Mouse (Mus musculus) erythroblast, embryonic 14.5 days (primary cell): ENCODE results near the gene Ube3c. TPM values are rescaled to one million over a fixed set of nuclear protein-coding genes. Genes with fewer than 3 reads are reported as not detected.
"Not testable (repeated sequence)": the region's sequence is repeated elsewhere in the genome, so short reads cannot be mapped to it uniquely, and the experiment has no call there.

ENCODE experiments used
- H3K27me3 ChIP-seq: 2 replicates; pipeline ENCODE4 v1.6.1; 2012; ENCODE audit warnings: inconsistent platforms; ENCODE audit not compliant: control insufficient read depth
- H3K36me3 ChIP-seq: 2 replicates; pipeline ENCODE4 v1.6.1; 2012; ENCODE audit warnings: mild to moderate bottlenecking, inconsistent platforms; ENCODE audit not compliant: control insufficient read depth
- H3K4me1 ChIP-seq: 2 replicates; pipeline ENCODE4 v1.6.1; 2012; ENCODE audit warnings: inconsistent platforms; ENCODE audit not compliant: control insufficient read depth
- H3K4me3 ChIP-seq: replicated peaks from 2 replicates; pipeline ENCODE3; 2012; ENCODE audit warnings: moderate library complexity, mild to moderate bottlenecking, inconsistent platforms
- H3K9me3 ChIP-seq: 2 replicates; pipeline ENCODE4 v1.6.1; 2012; ENCODE audit warnings: low read length, inconsistent platforms, mixed read lengths; ENCODE audit not compliant: control insufficient read depth
- GATA1 ChIP-seq: IDR thresholded peaks from 2 replicates; pipeline ENCODE4 v1.6.1; 2012; ENCODE audit warnings: low read length, inconsistent platforms, mixed read lengths
- TAL1 ChIP-seq: IDR thresholded peaks from 3 replicates; pipeline ENCODE4 v1.6.1; 2012; ENCODE audit warnings: low read length, inconsistent platforms, mixed read lengths
- polyA plus RNA-seq: library from polyadenylated mRNA; stranded (reverse); fragments of >175 nt; gene quantifications from 2 replicates; pipeline ENCODE4 v1.2.3, GENCODE M21; 2012

Gene Ube3c
- polyA plus RNA-seq, 1 experiment = 0.25 TPM

DNA sequence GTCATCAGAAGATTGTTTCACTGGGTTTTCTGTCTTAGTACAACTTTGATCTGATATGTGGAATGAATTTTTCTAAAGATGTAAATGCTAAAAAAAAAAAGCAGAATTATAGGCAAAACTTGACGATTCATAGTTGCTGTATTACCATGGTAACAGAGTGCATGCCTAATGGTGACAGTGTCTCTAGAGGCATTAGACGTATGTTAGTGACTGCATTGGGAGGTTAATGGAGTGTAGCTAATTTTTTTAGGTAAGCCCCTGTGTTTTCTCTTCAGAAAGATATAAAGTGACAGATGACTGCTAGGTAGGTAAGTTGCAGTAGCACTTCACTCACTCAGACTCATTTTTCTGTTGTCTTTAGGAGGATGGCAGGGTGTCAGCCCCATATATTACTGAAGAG is 37.5 kb downstream of the Ube3c start:
- TF ChIP-seq TAL1 = no peak
- TF ChIP-seq GATA1 = no peak
- Histone ChIP-seq H3K4me1 (no peaks in the 10 kb centered on the region), H3K4me3 (no peak overlapping the region), H3K36me3 (peaks cover 83% of the 10 kb centered on the region), H3K9me3 (no peaks in the 10 kb centered on the region), H3K27me3 (no peaks in the 10 kb centered on the region)

DNA sequence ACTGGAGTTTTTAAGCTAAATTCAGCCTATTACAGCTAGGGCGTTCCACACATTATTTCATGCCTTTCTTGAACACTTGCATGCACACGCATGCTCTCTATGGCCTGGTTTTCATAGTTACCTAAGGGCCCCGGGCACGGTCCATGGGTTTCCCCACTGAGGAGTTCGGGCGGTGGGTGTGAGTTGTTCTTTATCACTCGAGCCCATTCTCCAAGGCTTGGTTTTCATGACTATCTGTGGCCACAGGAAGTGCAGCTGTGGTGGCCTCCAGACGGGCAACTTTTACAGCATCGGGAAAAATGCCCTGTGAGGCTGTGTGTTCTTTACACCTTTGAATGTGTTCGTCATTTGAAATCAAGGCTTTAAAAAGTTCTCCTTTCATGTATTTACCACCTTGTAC is 56.6 kb downstream of the Ube3c start:
- H3K36me3 ChIP-seq = peaks cover 76% of the 10 kb centered on the region
- TF ChIP-seq TAL1 = no peak
- no peak for TF ChIP-seq GATA1
- no peak overlapping the region for H3K4me3 ChIP-seq
- H3K4me1 ChIP-seq = peaks cover 13% of the 10 kb centered on the region
- H3K9me3 ChIP-seq = no peaks in the 10 kb centered on the region
- no peaks in the 10 kb centered on the region for H3K27me3 ChIP-seq

DNA sequence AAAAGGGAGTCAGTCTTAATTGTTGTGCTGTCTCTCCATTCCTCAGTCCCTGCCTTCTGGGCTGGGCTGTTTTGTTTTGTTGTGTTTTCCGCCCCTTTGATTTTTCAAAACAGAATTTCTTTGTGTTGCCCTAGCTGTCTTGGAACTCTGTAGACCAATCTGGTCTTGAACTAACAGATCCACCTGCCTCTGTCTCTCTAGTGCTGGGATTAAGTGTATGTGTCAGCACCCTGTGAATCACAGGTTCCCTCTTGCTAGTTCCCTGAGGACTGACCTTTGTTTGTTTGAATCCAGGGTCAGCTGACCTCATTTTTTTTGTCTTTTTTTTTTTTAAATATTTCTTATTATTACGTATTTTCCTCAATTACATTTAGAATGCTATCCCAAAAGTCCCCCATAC is 60.9 kb downstream of the Ube3c start:
- Histone ChIP-seq H3K27me3 (no peaks in the 10 kb centered on the region), H3K36me3 (peaks cover 78% of the 10 kb centered on the region), H3K9me3 (no peaks in the 10 kb centered on the region), H3K4me3 (no peak overlapping the region), H3K4me1 (peaks cover 10% of the 10 kb centered on the region)
- TF ChIP-seq TAL1 (no peak), GATA1 (no peak)

DNA sequence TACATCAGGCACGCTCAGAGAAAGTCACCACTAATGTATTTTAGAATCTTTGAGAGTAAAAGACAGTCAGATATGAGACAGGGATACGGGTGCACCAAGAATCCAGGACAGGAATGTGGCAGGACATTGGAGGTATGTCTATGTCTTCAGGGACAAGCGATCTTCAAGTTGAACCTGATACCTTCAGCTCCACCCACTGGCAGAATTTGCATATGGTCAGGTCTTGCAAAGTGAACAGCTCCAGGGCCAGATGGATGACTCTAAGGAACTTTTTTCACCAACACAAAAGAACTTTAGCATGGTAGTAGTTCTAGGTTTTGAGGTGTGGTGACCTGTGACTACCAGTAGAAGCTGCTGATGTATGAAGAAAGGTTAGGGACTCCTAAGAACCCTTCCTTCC is 62.7 kb downstream of the Ube3c start:
- Histone ChIP-seq H3K36me3 (peaks cover 78% of the 10 kb centered on the region), H3K4me1 (peaks cover 10% of the 10 kb centered on the region), H3K27me3 (no peaks in the 10 kb centered on the region), H3K9me3 (no peaks in the 10 kb centered on the region), H3K4me3 (no peak overlapping the region)
- no peak for TF ChIP-seq TAL1
- no peak for TF ChIP-seq GATA1

DNA sequence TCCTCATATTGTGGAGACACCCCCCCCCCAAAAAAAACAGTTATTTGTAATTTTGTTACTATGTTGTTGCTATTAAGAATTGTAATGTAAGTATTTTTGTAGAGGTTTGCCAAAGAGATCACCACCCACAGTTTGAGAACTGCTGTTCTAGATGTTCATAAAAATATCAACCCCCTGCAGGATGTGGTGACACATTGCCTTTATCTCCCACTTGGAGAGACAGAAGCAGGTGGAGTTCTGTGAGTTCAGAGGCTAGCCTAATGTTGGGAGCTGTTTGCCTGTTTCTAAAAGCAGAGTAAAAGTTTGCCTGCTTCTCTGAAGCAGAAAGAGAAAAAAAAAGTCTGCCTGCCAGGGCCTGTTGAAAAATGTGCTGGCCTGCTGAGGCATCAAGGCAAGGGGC is 67.3 kb downstream of the Ube3c start:
- no peak overlapping the region for H3K4me3 ChIP-seq
- H3K9me3 ChIP-seq = no peaks in the 10 kb centered on the region
- H3K27me3 ChIP-seq = no peaks in the 10 kb centered on the region
- peaks cover 86% of the 10 kb centered on the region for H3K36me3 ChIP-seq
- TF ChIP-seq GATA1 = no peak
- no peak for TF ChIP-seq TAL1
- H3K4me1 ChIP-seq = peaks cover 17% of the 10 kb centered on the region

DNA sequence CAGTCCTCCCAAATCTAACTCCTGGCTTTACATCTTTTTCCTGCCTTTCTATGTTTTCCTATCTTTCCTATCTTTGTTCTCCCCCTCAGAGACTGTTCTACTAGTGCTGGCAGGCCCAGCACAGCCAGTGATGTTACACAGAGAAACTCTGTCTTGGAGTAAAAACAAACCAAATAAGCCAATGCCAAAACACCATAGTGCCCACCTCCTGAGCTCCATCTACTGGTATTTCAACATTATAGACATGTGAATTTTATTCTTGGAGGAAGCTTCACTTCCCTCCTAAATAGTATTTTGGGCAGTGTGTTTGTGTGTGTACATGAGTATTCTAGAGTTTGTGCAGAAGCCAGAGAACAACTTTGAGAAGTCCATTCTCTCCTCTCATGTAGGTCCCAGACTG is 67.8 kb downstream of the Ube3c start:
- Histone ChIP-seq H3K27me3 (no peaks in the 10 kb centered on the region), H3K4me1 (peaks cover 17% of the 10 kb centered on the region), H3K4me3 (no peak overlapping the region), H3K9me3 (no peaks in the 10 kb centered on the region), H3K36me3 (peaks cover 84% of the 10 kb centered on the region)
- TF ChIP-seq GATA1 = no peak

DNA sequence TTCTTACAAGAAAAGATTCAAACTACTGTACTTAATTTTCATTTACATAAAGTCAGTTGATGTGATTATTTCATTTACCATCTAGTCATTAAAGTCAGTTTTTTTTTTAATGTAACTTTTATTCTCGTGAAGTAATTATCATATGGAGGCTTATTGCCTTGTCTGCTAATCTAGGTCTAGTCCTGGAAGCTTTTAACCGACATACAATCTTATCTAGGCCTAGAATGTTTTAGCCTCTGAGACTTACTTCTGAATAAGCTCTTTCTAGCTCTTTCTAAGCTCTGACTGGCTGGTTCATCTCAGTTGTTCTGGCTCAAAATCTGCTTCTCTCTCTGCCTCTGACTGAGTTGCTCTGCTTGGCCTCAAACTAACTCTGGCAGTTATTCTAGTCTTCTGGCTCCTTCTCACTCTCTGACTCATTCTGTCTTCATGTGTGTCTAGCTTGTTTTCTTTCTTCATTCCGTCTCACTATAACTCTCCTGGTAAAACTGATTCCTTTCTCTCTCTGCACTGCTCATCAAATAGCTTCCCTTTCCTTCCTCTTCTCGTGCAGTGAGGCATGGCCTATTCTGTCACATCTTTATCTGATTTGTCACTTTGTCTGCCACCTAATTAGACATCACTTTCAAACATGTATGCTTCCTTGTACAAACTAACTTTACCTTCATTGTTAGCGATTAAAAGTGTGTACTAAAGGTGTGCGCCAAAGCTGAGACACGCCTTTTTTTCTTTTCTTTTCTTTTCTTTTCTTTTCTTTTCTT is 72.3 kb downstream of the Ube3c start:
- Histone ChIP-seq H3K4me1 (peaks cover 12% of the 10 kb centered on the region), H3K9me3 (no peaks in the 10 kb centered on the region), H3K4me3 (no peak overlapping the region), H3K27me3 (no peaks in the 10 kb centered on the region), H3K36me3 (peaks cover 72% of the 10 kb centered on the region)
- TF ChIP-seq GATA1 (no peak), TAL1 (no peak)

DNA sequence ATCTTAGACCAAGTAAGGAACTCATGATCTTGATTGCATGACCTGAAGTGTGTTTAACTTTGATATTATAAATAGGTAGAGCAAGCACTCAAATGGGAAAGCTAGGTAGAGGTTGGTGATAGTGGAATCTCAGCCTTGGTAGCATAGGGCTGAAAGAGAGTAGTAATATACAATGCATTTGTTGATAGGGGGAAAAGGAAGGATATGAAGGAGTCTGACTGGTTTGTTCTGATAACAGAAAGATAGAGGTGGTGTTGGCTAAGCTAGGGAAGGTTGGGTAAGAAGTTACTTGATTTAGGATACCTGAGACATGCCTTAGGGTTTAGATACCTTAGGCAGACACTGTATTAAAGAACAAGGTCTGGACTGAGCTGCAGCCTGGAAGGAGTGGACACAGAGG is 82.7 kb downstream of the Ube3c start:
- Histone ChIP-seq H3K4me1 (no peaks in the 10 kb centered on the region), H3K4me3 (no peak overlapping the region), H3K27me3 (no peaks in the 10 kb centered on the region), H3K36me3 (peaks cover 60% of the 10 kb centered on the region), H3K9me3 (no peaks in the 10 kb centered on the region)
- TF ChIP-seq TAL1 (no peak), GATA1 (no peak)

DNA sequence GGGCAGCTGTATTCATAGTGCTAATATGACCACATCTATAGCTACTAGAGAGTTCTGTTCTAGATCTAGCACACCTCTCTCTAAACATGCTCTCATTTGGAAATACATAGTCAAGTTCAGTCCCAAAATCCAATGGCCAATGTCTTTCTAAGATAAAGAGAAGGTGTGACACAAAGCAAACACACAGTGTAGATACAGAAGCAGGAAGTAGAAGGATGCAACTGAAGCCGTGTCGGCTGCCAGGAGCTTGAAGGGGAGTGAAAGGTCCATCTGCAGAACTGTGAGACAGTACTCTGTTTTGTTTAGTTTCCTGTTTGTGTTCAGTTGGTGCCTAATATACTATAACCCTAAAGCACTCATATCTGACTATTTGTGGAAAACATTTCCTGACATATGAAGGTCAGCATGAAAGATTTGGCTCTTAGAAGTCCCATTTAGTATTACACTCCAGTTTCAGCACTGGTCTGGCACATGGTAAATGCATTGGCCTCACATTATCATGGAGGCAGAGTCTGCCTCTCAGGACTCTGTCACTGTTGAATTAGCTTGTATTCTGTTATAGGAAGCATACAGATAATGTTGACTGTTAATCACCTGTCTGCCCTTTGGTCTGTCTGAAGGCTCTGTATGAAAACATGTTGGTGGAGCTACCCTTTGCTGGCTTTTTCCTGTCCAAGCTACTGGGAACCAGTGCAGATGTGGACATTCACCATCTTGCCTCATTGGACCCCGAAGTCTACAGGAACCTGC is 88.7 kb downstream of the Ube3c start:
- Histone ChIP-seq H3K4me1 (no peaks in the 10 kb centered on the region), H3K27me3 (no peaks in the 10 kb centered on the region), H3K36me3 (peaks cover 80% of the 10 kb centered on the region), H3K4me3 (no peak overlapping the region), H3K9me3 (no peaks in the 10 kb centered on the region)
- TF ChIP-seq TAL1 = no peak
- TF ChIP-seq GATA1 = no peak

DNA sequence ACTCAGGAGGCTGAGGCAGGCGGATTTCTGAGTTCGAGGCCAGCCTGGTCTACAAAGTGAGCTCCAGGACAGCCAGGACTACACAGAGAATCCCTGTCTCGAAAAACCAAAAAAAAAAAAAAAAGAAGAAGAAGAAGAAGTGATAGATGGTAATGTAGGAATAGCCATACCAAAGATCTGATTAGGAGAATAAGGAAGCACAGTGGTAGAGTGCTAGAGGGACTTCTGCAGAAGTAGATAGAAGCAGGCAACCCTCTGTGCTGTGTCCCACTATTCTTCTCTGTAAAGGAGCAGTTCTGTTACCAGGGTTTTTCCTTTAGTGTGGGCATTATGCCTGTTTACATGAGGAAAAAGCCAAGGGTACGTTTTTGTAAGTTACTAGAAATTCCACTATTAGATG is 92.2 kb downstream of the Ube3c start:
- not testable (repeated sequence) for H3K4me3 ChIP-seq, H3K27me3 ChIP-seq, H3K9me3 ChIP-seq, H3K4me1 ChIP-seq
- peaks cover 94% of the 10 kb centered on the region for H3K36me3 ChIP-seq
